Mouse (Mus musculus): Measurements from ENCODE around the gene Rab11b.

The Rab11b gene

DNA sequence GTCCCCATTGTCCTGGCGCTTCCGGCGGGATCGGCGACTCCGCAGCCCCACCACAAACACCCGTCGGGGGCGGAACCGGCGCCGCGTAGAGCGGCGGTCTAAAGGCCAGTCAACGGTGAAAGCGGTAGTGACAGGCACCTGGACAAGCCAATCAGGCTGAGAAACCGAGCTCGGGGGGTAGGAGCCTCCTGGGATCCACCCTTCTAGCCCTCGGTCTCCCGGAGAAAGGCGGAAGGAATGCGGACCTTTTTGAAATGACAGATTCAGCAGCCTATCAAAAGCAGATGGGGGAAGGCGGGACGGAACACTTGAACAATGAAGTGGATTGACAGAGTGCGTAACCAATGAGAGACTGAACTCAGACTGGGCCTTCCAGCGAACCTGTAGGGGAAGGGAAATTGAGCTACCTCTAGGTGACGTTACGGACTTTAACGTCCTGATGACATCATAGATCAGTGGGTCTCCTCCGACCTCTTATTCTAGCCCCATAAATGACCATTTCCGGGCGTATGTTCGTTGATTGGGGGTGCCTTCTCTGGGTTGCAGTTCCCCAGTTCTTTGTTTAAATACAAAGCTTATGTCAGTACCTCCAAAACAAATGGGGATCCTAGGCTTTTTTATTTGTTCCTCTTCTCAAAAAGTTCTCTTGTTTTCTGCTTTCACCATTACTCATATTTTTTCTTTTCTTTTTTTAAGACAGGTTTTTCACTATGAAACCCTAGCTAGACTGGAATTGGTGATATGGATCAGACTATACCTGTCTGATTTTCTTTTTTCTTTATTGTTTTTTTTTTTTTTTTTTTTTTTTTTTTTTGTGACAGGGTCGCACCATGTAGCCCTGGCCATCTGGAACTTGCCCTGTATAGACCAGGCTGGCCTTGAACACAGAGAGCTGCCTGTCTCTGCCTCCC, at the start of gene Rab11b:
Gene Rab11b (minus strand): TSS at position 276 of the 911 bp plus-strand sequence.
- ChIA-PET CTCF (interaction anchor here in 3 of 4 experiments (0.6 to 2.0 kb wide), 16 partner anchors 8 to 1314 kb away, joined by 3 to 9 read pairs (median 4); partner anchors contain the start of genes Angptl4 (in 1 of the 3), Kifc1 (in 1 of the 3), March2 (in 1 of the 3) and Zfp414 (in 1 of the 3)), POLR2A (interaction anchor here (0.6 to 6.2 kb wide), 188 partner anchors 8 to 1407 kb away, joined by 3 to 144 read pairs (median 5); partner anchors contain the start of genes Angptl4 (in 3 of the 4), B3galt4 (in 3 of the 4), Kank3 (in 3 of the 4) and March2 (in 3 of the 4))

GRCm38 (mm10) chr17:33808192-33808591, 47.9 kb upstream of the Rab11b start:
- ChIA-PET CTCF (interaction anchor here in 3 of 4 experiments (0.6 to 0.7 kb wide), 4 partner anchors 9 to 222 kb away, joined by 3 to 10 read pairs (median 4); no protein-coding TSS in a partner anchor), POLR2A (interaction anchor here (0.6 to 17.6 kb wide), 13 partner anchors 9 to 1523 kb away, joined by 3 to 544 read pairs (median 4); partner anchors contain the start of genes Rab11b (in 3 of the 4), Ndufa7 (in 2 of the 4), Rps28 (in 2 of the 4) and Rps18 (in 1 of the 4))

- POLR2A ChIA-PET: interaction anchor here (0.6 to 17.6 kb wide), 33 partner anchors 10 to 312 kb away, joined by 3 to 544 read pairs (median 4); partner anchors contain the start of genes Ndufa7 (in 4 of the 4), Rps28 (in 4 of the 4), Rab11b (in 3 of the 4) and Angptl4 (in 2 of the 4)
- CTCF ChIA-PET: interaction anchor here in 1 of 4 experiments (0.7 kb wide), 1 partner anchor 91 kb away, joined by 3 read pairs; no protein-coding TSS in a partner anchor
Measured at GRCm38 (mm10) chr17:33807181-33807888, 47.0 kb upstream of the Rab11b start.

DNA sequence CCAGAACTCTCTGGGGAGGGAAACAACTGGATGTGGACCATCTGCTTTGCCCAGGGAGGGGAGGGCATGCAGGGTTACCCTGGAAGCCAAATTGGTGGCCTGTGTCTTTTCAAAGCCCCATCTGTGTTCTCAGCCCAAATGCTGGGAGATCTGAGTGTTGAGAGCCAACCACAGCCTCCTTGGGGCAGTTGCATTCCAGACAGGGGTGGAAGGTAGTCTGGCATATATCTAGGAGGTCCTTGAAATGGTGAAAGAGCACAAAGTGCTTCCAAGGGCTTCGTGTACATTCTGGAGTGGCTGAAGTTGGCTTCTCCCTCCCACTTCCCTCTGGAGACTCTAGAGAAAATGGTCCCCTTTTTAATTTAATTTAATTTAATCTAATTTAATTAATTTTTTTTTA, 44.4 kb upstream of the Rab11b start:
- CTCF ChIA-PET: interaction anchor here in 2 of 4 experiments (0.6 to 0.7 kb wide), 2 partner anchors 19 to 311 kb away, joined by 3 to 5 read pairs; no protein-coding TSS in a partner anchor
- POLR2A ChIA-PET: interaction anchor here in 3 of 4 experiments (0.5 to 17.6 kb wide), 26 partner anchors 8 to 410 kb away, joined by 3 to 544 read pairs (median 4); partner anchors contain the start of genes Rab11b (in 3 of the 3), Angptl4 (in 2 of the 3), Ndufa7 (in 2 of the 3) and Rps28 (in 2 of the 3)

DNA sequence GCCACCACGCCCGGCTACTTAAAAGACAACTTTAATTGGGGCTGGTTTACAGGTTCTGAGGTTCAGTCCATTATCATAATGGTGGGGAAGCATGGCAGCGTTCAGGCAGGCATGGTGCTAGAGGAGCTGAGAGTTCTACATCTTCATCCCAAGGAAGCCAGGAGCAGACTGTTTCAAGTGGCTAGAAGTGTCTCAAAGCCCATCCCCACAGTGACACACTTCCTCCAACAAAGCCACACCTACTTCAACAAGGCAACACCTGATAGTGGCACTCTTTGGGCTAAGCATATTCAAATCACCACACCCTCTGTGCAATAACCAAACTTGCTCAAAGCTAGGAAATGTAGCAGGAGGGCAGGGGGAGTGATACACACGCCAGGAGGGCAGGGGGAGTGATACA, 43.9 kb upstream of the Rab11b start:
- POLR2A ChIA-PET: interaction anchor here in 3 of 4 experiments (0.5 to 17.6 kb wide), 27 partner anchors 8 to 410 kb away, joined by 3 to 544 read pairs (median 4); partner anchors contain the start of genes Rab11b (in 3 of the 3), Angptl4 (in 2 of the 3), Ndufa7 (in 2 of the 3) and Rps28 (in 2 of the 3)
- CTCF ChIA-PET: interaction anchor here in 2 of 4 experiments (0.6 to 0.7 kb wide), 2 partner anchors 8 to 311 kb away, joined by 5 to 7 read pairs; no protein-coding TSS in a partner anchor

- ChIA-PET CTCF (interaction anchor here (0.5 to 1.9 kb wide), 40 partner anchors 8 to 1040 kb away, joined by 3 to 11 read pairs (median 4); partner anchors contain the start of genes Daxx (in 1 of the 4) and Rab11b (in 1 of the 4)), POLR2A (interaction anchor here (0.6 to 17.6 kb wide), 41 partner anchors 8 to 497 kb away, joined by 3 to 544 read pairs (median 4); partner anchors contain the start of genes Ndufa7 (in 4 of the 4), Rps28 (in 4 of the 4), March2 (in 2 of the 4) and Rab11b (in 2 of the 4))
Measured at GRCm38 (mm10) chr17:33802221-33802620, 41.9 kb upstream of the Rab11b start.

DNA sequence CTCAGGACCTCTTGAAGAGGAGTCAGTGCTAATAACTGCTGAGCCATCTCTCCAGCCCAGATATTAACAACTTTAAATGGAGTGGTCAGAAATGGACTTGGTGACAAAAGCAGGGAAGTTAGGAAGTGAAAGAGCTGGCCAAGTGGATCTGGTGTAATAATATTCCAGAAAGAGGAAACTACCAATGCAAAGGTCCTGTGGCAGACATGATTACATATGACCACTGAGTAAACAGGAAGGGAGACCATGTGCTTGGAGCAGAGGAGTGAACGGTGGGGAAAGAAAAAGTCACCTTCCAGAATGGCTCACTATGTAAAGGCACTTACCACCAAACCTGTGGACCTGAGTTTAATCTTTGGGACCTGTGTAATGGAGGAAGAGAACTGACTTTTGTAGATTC, 38.9 kb upstream of the Rab11b start:
- CTCF ChIA-PET: no interaction called here
- POLR2A ChIA-PET: interaction anchor here in 2 of 4 experiments (0.8 to 1.7 kb wide), 6 partner anchors 14 to 25 kb away, joined by 3 to 5 read pairs (median 3); partner anchors contain the start of genes Ndufa7 (in 1 of the 2) and Rps28 (in 1 of the 2)

DNA sequence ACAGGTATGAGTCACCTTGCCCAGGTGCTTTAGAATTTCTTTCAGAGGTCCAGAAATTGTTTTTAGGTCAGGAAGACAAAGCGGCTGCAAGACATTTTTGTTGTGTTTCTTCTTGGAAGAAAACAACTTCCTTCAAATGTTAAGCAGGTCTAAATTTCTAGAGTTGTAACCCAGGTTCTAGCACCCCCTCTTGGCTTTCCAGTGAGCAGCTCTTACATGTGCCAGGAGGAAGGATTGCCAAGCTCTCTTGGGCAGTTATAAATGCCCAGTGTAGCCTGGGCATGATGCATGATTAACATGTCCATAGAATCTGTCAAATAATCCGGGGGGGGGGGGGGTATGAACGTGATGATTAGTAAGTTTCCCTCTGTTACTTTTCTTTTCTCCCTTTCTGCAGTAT, 38.0 kb upstream of the Rab11b start:
- ChIA-PET CTCF (interaction anchor here in 2 of 4 experiments (0.6 kb wide), 2 partner anchors 127 to 849 kb away, joined by 5 to 6 read pairs; no protein-coding TSS in a partner anchor), POLR2A (interaction anchor here in 2 of 4 experiments (0.6 to 1.7 kb wide), 7 partner anchors 16 to 615 kb away, joined by 3 to 7 read pairs (median 3); no protein-coding TSS in a partner anchor)

DNA sequence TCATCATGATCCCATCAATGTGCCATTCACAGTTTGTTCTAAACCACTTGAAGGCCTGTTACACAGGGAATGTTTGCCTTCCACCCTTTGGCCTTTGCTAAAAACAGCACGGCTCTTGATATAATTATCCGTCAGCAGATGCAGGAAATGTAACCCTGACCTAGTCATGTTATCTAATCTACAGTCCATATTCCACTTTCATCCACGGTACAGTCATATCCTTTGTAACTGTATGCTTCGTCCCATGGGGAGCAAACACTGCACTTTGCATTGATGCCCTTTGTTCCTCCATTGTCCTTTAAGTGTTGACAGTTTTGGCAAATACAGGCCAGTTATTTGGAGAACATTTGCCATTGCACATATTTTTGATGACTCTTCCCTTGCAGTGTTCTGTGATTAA, 28.4 kb upstream of the Rab11b start:
- POLR2A ChIA-PET: interaction anchor here in 2 of 4 experiments (1.2 to 4.0 kb wide), 4 partner anchors 14 to 35 kb away, joined by 3 to 18 read pairs (median 4); partner anchors contain the start of genes Ndufa7 (in 1 of the 2), Rab11b (in 1 of the 2) and Rps28 (in 1 of the 2)
- CTCF ChIA-PET: no interaction called here

DNA sequence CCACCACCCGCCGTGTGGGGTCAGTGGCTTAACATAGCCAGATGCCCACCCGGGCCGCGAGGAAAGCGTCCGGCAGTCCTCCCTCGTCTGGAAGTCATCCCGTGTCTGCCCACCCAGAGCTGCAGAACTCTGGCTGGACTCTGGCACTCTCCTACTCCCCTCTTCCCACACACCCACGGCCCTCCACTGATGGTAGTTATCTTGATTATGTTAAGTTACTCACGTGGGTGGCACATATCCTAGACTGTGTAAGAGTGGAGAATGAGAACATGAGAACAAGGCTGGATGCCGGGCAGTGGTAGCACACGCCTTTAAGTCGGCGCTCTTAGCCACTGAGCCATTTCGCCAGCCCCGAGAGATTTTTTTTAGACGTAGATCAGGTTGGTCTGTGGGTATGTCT, 26.0 kb upstream of the Rab11b start:
- ChIA-PET CTCF (interaction anchor here in 1 of 4 experiments (1.0 kb wide), 1 partner anchor 18 kb away, joined by 3 read pairs; no protein-coding TSS in a partner anchor), POLR2A (interaction anchor here in 3 of 4 experiments (0.6 to 3.6 kb wide), 8 partner anchors 10 to 301 kb away, joined by 3 to 20 read pairs (median 4); partner anchors contain the start of gene Rab11b (in 2 of the 3))

- CTCF ChIA-PET: interaction anchor here in 1 of 4 experiments (1.3 kb wide), 1 partner anchor 17 kb away, joined by 3 read pairs; no protein-coding TSS in a partner anchor
- POLR2A ChIA-PET: interaction anchor here in 2 of 4 experiments (1.0 to 3.6 kb wide), 6 partner anchors 20 to 39 kb away, joined by 3 to 20 read pairs (median 8); partner anchors contain the start of genes Ndufa7 (in 2 of the 2), Rab11b (in 2 of the 2) and Rps28 (in 2 of the 2)
Measured at GRCm38 (mm10) chr17:33784939-33785338, 24.6 kb upstream of the Rab11b start.

- ChIA-PET CTCF (interaction anchor here in 3 of 4 experiments (0.6 to 1.6 kb wide), 3 partner anchors 19 to 184 kb away, joined by 3 to 10 read pairs (median 8); partner anchors contain the start of gene Rab11b (in 1 of the 3)), POLR2A (interaction anchor here in 3 of 4 experiments (0.7 to 11.8 kb wide), 7 partner anchors 9 to 197 kb away, joined by 3 to 124 read pairs (median 34); partner anchors contain the start of gene Rab11b (in 2 of the 3))
Measured at GRCm38 (mm10) chr17:33783408-33783807, 23.1 kb upstream of the Rab11b start.

DNA sequence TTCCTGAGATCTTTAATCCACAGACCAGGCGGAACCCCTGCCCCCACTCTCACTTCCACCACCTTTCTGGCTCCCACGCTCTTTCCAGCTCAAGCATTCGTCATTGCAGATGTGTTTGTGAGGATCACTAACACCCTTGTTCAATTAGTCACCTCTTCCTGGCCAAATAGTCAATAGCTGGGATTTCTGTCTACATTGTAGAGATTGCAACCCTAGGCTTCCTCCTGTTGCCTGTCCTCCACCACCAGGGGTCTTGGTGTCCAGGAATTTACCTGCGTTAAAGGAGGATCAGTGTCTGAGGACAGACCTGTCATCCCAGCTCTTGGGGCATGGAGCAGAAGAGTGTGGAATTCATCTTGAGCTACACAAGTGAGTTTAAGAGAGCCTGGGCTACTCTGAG, 21.7 kb upstream of the Rab11b start:
- ChIA-PET POLR2A (interaction anchor here in 3 of 4 experiments (0.7 to 11.8 kb wide), 30 partner anchors 9 to 127 kb away, joined by 3 to 124 read pairs (median 4); partner anchors contain the start of genes Ndufa7 (in 3 of the 3), Rab11b (in 3 of the 3), Rps28 (in 3 of the 3) and Daxx (in 1 of the 3)), CTCF (interaction anchor here in 3 of 4 experiments (0.5 to 1.1 kb wide), 4 partner anchors 29 to 1926 kb away, joined by 3 to 4 read pairs (median 4); partner anchors contain the start of gene Kank3 (in 1 of the 3))

- POLR2A ChIA-PET: interaction anchor here in 3 of 4 experiments (0.6 to 11.8 kb wide), 50 partner anchors 10 to 187 kb away, joined by 3 to 124 read pairs (median 4); partner anchors contain the start of genes Kank3 (in 3 of the 3), Ndufa7 (in 3 of the 3), Rab11b (in 3 of the 3) and Rps28 (in 3 of the 3)
- CTCF ChIA-PET: interaction anchor here (0.5 to 1.4 kb wide), 7 partner anchors 22 to 1925 kb away, joined by 3 to 4 read pairs (median 3); partner anchors contain the start of gene Kank3 (in 1 of the 4)
Measured at GRCm38 (mm10) chr17:33781124-33781977, 21.0 kb upstream of the Rab11b start, which contains the start of gene Angptl4. Angptl4 (minus strand) TSS chr17:33781830.

GRCm38 (mm10) chr17:33780431-33780830, 20.1 kb upstream of the Rab11b start:
- CTCF ChIA-PET: interaction anchor here in 1 of 4 experiments (1.4 kb wide), 1 partner anchor 144 kb away, joined by 3 read pairs; no protein-coding TSS in a partner anchor
- POLR2A ChIA-PET: interaction anchor here in 3 of 4 experiments (0.6 to 11.8 kb wide), 28 partner anchors 12 to 188 kb away, joined by 3 to 124 read pairs (median 6); partner anchors contain the start of genes Ndufa7 (in 3 of the 3), Rab11b (in 3 of the 3), Rps28 (in 3 of the 3) and Kank3 (in 1 of the 3)
